Mouse (Mus musculus) liver, embryonic 11.5 days (tissue): ENCODE measurements around the gene Kmt5c. TPM values are rescaled to one million over a fixed set of nuclear protein-coding genes. Genes with fewer than 3 reads are reported as not detected.

Experiments used
- ATAC-seq: fragments of 200-750 bp; cut with Nextera tagmentation; replicated peaks from 2 replicates; pipeline ENCODE4 v1.8.0; 2017; ENCODE audit warnings: moderate number of reproducible peaks, mild to moderate bottlenecking, moderate TSS enrichment, moderate library complexity; ENCODE audit not compliant: low FRiP score
- DNase-seq: peaks from one replicate; pipeline ENCODE4 v3.0.0-alpha.2; 2017; ENCODE audit warnings: low spot score
- H3K27ac ChIP-seq: fragments of 300-500 bp; sonication (generic); 2 replicates; pipeline ENCODE4 v1.5.1; 2014; ENCODE audit warnings: mild to moderate bottlenecking, low read depth, low read length, control low read depth
- H3K27me3 ChIP-seq: fragments of 300-500 bp; sonication (generic); replicated peaks from 2 replicates; pipeline ENCODE4 v1.6.1; 2014; ENCODE audit warnings: low read length, mixed read lengths; ENCODE audit not compliant: control insufficient read depth, insufficient read depth
- H3K36me3 ChIP-seq: fragments of 300-500 bp; sonication (generic); 2 replicates; pipeline ENCODE4 v1.6.1; 2014; ENCODE audit warnings: mild to moderate bottlenecking, low read length, moderate library complexity, mixed read lengths; ENCODE audit not compliant: control insufficient read depth, insufficient read depth
- H3K4me1 ChIP-seq: fragments of 300-500 bp; sonication (generic); replicated peaks from 2 replicates; pipeline ENCODE4 v1.6.1; 2014; ENCODE audit warnings: low read length, mixed read lengths; ENCODE audit not compliant: control insufficient read depth, insufficient read depth
- H3K4me2 ChIP-seq: fragments of 300-500 bp; sonication (generic); 2 replicates; pipeline ENCODE4 v1.6.1; 2014; ENCODE audit warnings: mild to moderate bottlenecking, control low read depth, moderate library complexity
- H3K4me3 ChIP-seq: fragments of 300-500 bp; sonication (generic); 2 replicates; pipeline ENCODE4 v1.5.1; 2014; ENCODE audit warnings: low read depth, low read length, control low read depth
- H3K9ac ChIP-seq: fragments of 300-500 bp; sonication (generic); 2 replicates; pipeline ENCODE4 v1.6.1; 2014; ENCODE audit warnings: low read depth, low read length, control low read depth
- H3K9me3 ChIP-seq: fragments of 300-500 bp; sonication (generic); 2 replicates; pipeline ENCODE4 v1.6.1; 2016; ENCODE audit warnings: low read length, inconsistent platforms, mixed read lengths; ENCODE audit not compliant: control insufficient read depth
- WGBS: fragments of 180-500 bp; shearing (Covaris S2); extraction: QIAGEN DNeasy Blood & Tissue Kit; methylation state at CpG from one replicate; pipeline ENCODE4 v1.1.7; 2014; 5-methylcytosine and 5-hydroxymethylcytosine counted together
- polyA plus RNA-seq: library from polyadenylated mRNA; unstranded; fragments of >200 nt; fragmentation: Nextera tagmentation; extraction: Ambion mirVana; gene quantifications from 2 replicates; pipeline ENCODE4 v1.2.1, GENCODE M21; 2014

The Kmt5c gene
- polyA plus RNA-seq, 1 experiment from 2014 or later: 97.1 TPM

GRCm38 (mm10) chr7:4776861-4777830 lies 37.2 kb downstream of the Kmt5c start:
- DNase-seq: no peak
- no peak overlapping the region for H3K9ac ChIP-seq
- no peaks in the 10 kb centered on the region for H3K36me3 ChIP-seq
- no peak overlapping the region for H3K27ac ChIP-seq
- peaks cover 15% of the 10 kb centered on the region for H3K4me1 ChIP-seq
- H3K4me2 ChIP-seq: peak overlapping the region; percentile 64
- peak; percentile 69 for ATAC-seq
- H3K27me3 ChIP-seq: peaks cover 53% of the 10 kb centered on the region
- H3K4me3 ChIP-seq: peak overlapping the region; percentile 41
- no peaks in the 10 kb centered on the region for H3K9me3 ChIP-seq
- WGBS: 3% methylated on average over 55 of the region's 56 CpGs

- no peak overlapping the region for H3K9ac ChIP-seq
- H3K27me3 ChIP-seq: peaks cover 53% of the 10 kb centered on the region
- no peaks in the 10 kb centered on the region for H3K9me3 ChIP-seq
- no peak overlapping the region for H3K27ac ChIP-seq
- DNase-seq: no peak
- H3K4me1 ChIP-seq: peaks cover 15% of the 10 kb centered on the region
- 13% methylated on average over 20 of the region's 20 CpGs for WGBS
- no peaks in the 10 kb centered on the region for H3K36me3 ChIP-seq
- no peak overlapping the region for H3K4me3 ChIP-seq
- ATAC-seq: no peak
- no peak overlapping the region; the same call in 1 of the 2 replicates for H3K4me2 ChIP-seq
Measured at GRCm38 (mm10) chr7:4777851-4778637, 38.1 kb downstream of the Kmt5c start.

DNA sequence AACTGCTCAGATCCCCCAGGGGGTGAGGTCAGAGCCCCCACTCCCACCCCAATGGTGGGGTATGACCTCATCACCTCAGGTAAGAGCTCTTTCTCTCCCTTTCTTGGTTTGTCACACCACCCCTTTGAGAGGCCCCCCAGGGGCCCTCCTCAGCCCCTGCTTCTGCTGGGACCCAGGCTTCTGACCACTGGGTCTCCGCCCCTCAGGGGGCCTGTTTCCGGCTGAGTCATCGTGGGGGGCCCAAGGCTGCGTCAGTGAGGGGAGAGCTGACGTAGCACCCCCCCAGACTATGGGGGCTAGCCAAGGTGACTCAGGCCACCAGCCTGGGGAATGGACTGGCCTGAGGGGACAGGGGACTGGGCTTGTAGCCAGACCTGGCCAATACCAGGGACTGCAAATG lies 40.0 kb downstream of the Kmt5c start:
- Histone ChIP-seq H3K9ac (no peak overlapping the region), H3K36me3 (0 out of 2 replicates have a peak, but pooled peaks cover 2% of the 10 kb centered on the region), H3K4me1 (peaks cover 24% of the 10 kb centered on the region), H3K9me3 (no peaks in the 10 kb centered on the region), H3K27me3 (peaks cover 43% of the 10 kb centered on the region), H3K27ac (no peak overlapping the region), H3K4me3 (no peak overlapping the region), H3K4me2 (no peak overlapping the region)
- no peak for DNase-seq
- ATAC-seq: no peak
- WGBS: 23% methylated on average over 5 of the region's 5 CpGs

- H3K27me3 ChIP-seq: peaks cover 21% of the 10 kb centered on the region
Measured at GRCm38 (mm10) chr7:4782130-4782529, 42.2 kb downstream of the Kmt5c start.

DNA sequence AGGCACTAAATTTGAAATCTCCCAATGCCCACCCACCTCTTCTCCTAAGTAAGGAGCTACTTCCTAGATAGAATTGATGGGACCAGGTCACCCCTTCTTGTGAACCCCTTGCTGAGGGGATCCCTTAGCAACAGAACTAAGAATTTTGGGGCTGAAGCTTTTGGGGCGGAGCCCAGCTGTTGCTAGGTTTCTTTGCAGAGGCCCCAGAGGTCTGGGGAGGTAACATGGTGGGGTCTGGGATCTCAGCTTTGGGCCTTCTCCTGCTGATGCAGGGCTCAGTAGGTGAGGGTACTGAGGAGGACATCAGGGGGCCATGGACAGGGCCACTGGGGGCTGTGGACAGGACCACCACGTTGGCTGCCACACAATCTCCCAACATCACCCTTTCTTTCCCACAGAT lies 42.8 kb downstream of the Kmt5c start, which contains the start of the genes Il11 and Tmem190:
Gene Il11 (minus strand): TSS at position 101 of the 400 bp plus-strand sequence.
Gene Tmem190 (plus strand): TSS at position 179 of the 400 bp plus-strand sequence.
- Histone ChIP-seq H3K9ac (peak within 1 kb of the TSS; percentile 26; the same call in 1 of the 2 replicates), H3K4me1 (peaks cover 19% of the 10 kb centered on the region), H3K4me2 (no peak within 1 kb of the TSS; the same call in 1 of the 2 replicates), H3K27ac (no peak within 1 kb of the TSS), H3K36me3 (0 out of 2 replicates have a peak, but pooled peaks cover 2% of the 10 kb centered on the region), H3K9me3 (no peaks in the 10 kb centered on the region), H3K4me3 (no peak within 1 kb of the TSS), H3K27me3 (peaks cover 15% of the 10 kb centered on the region)
- 80% methylated on average over 2 of the region's 2 CpGs for WGBS
- ATAC-seq (no peak), DNase-seq (no peak)

More at GRCm38 (mm10) chr7:4782130-4782529, 42.2 kb downstream of the Kmt5c start:
- no peak overlapping the region for H3K4me2 ChIP-seq
- no peak overlapping the region for H3K4me3 ChIP-seq
- H3K4me1 ChIP-seq: peaks cover 18% of the 10 kb centered on the region
- DNase-seq (no peak), ATAC-seq (no peak)
- no peak overlapping the region for H3K9ac ChIP-seq
- no peak overlapping the region for H3K27ac ChIP-seq
- 0 out of 2 replicates have a peak, but pooled peaks cover 2% of the 10 kb centered on the region for H3K36me3 ChIP-seq
- WGBS: 39% methylated on average over 3 of the region's 3 CpGs
- no peaks in the 10 kb centered on the region for H3K9me3 ChIP-seq

GRCm38 (mm10) chr7:4783667-4784268 lies 43.9 kb downstream of the Kmt5c start:
- Histone ChIP-seq H3K9ac (peak overlapping the region; percentile 26; the same call in 1 of the 2 replicates), H3K9me3 (no peaks in the 10 kb centered on the region), H3K36me3 (0 out of 2 replicates have a peak, but pooled peaks cover 2% of the 10 kb centered on the region), H3K27ac (no peak overlapping the region; the same call in 1 of the 2 replicates), H3K27me3 (peaks cover 5% of the 10 kb centered on the region), H3K4me2 (peak overlapping the region; percentile 27; the same call in 1 of the 2 replicates), H3K4me1 (peaks cover 20% of the 10 kb centered on the region), H3K4me3 (no peak overlapping the region)
- 59% methylated on average over 14 of the region's 14 CpGs for WGBS
- DNase-seq: no peak
- ATAC-seq: peak; percentile 81

- Histone ChIP-seq H3K27ac (peak overlapping the region; percentile 78), H3K9ac (peak overlapping the region; percentile 87), H3K36me3 (peaks cover 3% of the 10 kb centered on the region), H3K4me1 (peaks cover 14% of the 10 kb centered on the region), H3K27me3 (no peaks in the 10 kb centered on the region), H3K4me3 (peak overlapping the region; percentile 67), H3K9me3 (no peaks in the 10 kb centered on the region), H3K4me2 (peak overlapping the region; percentile 80)
- WGBS: 1% methylated on average over 63 of the region's 64 CpGs
- DNase-seq: peak; percentile 80
- peak; percentile 59 for ATAC-seq
Measured at GRCm38 (mm10) chr7:4788499-4789435, 48.9 kb downstream of the Kmt5c start.
